Mouse (Mus musculus): ENCODE measurements around the gene Gstm6.
"Not testable (repeated sequence)": the region's sequence is repeated elsewhere in the genome, so short reads cannot be mapped to it uniquely, and the experiment has no call there.

DNA sequence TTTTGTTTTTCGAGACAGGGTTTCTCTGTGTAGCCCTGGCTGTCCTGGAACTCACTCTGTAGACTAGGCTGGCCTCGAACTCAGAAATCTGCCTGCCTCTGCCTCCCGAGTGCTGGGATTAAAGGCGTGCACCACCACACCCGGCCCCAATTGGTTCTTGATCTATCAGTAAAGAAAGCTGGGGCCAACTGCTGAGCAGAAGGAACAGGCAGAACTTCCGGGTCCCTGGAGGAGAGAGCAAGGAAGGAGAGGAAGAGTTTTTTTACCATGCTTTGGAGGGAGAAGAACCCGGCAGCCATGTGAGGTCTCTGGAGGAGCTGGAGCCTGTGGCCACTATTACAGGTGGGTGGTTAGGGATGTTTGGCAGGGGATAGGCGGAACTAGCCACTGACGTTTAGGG, 11.7 kb upstream of the Gstm6 start:
- not testable (repeated sequence) for TF ChIP-seq CTCF (IDR thresholded peaks at IDR 0.05; ENCODE audit: control insufficient read depth, insufficient read depth, insufficient replicate concordance, low read depth, low read length); POLR2A (IDR thresholded peaks at IDR 0.05; ENCODE audit: control insufficient read depth, low read depth, low read length)
